8 mouse cellular contexts compared by ENCODE assay signal in genomic region chr4:34551098-34551809, GRCm38 (mm10). TPM values are rescaled to one million over a fixed set of nuclear protein-coding genes. Genes with fewer than 3 reads are reported as not detected.
DNase-seq lines count a peak whose midpoint lies in the region; ATAC-seq lines count a peak whose summit lies in the region.

No protein-coding gene starts in this region.

- H3K4me2 ChIP-seq in intestine, embryonic 16.5 days (ENCODE audit: low read depth, low read length) = peak overlapping the region; percentile 69
- peak overlapping the region; percentile 82 for H3K4me2 ChIP-seq in liver, embryonic 12.5 days

- no peaks in the 10 kb centered on the region for H3K27me3 ChIP-seq in intestine, embryonic 16.5 days (replicated peaks; ENCODE audit: control insufficient read depth, insufficient read depth, low read length)
- no peaks in the 10 kb centered on the region for H3K27me3 ChIP-seq in liver, embryonic 12.5 days (replicated peaks)

- ATAC-seq in granulocyte monocyte progenitor cell, adult 5-6 weeks (replicated peaks; ENCODE audit: poor library complexity, severe bottlenecking) = peak; percentile 62
- ATAC-seq in intestine, embryonic 16.5 days = peak; percentile 72
- ATAC-seq in liver, embryonic 12.5 days = peak; percentile 68

- no peaks in the 10 kb centered on the region for H3K36me3 ChIP-seq in intestine, embryonic 16.5 days (ENCODE audit: control insufficient read depth, insufficient read depth, low read length)
- H3K36me3 ChIP-seq in liver, embryonic 12.5 days = peaks cover 10% of the 10 kb centered on the region

- under 1% methylated on average over 47 of the region's 50 CpGs for WGBS in intestine, embryonic 16.5 days
- WGBS in liver, embryonic 12.5 days (ENCODE audit: insufficient replicate concordance) = under 1% methylated on average over 40 of the region's 50 CpGs

- H3K9me3 ChIP-seq in intestine, embryonic 16.5 days (ENCODE audit: control insufficient read depth, low read length) = no peaks in the 10 kb centered on the region
- H3K9me3 ChIP-seq in liver, embryonic 12.5 days (replicated peaks) = no peaks in the 10 kb centered on the region

- peaks cover 8% of the 10 kb centered on the region; the same call in 1 of the 2 replicates for H3K4me1 ChIP-seq in intestine, embryonic 16.5 days (ENCODE audit: control insufficient read depth, insufficient read depth, low read length)
- H3K4me1 ChIP-seq in liver, embryonic 12.5 days = peaks cover 40% of the 10 kb centered on the region

- DNase-seq in CD4-positive helper T cell, adult 2 months (ENCODE audit: low read depth, low spot score) = peak; percentile 59
- DNase-seq in adrenal gland, adult 8-10 months = peak; percentile 68
- DNase-seq in embryo, embryonic 9.5 days (ENCODE audit: extremely low spot score) = peak; percentile 84
- DNase-seq in naive thymus-derived CD4-positive, alpha-beta T cell, adult 2 months (ENCODE audit: low read depth) = peak; percentile 45
- DNase-seq in testis, postnatal 14 days (ENCODE audit: low spot score) = peak; percentile 67

- H3K4me3 ChIP-seq in intestine, embryonic 16.5 days (ENCODE audit: low read length) = peak overlapping the region; percentile 95
- peak overlapping the region; percentile 99 for H3K4me3 ChIP-seq in liver, embryonic 12.5 days

- peak overlapping the region; percentile 97 for H3K27ac ChIP-seq in intestine, embryonic 16.5 days (ENCODE audit: low read length)
- peak overlapping the region; percentile 92 for H3K27ac ChIP-seq in liver, embryonic 12.5 days

- peak overlapping the region; percentile 96 for H3K9ac ChIP-seq in intestine, embryonic 16.5 days (ENCODE audit: low read depth, low read length)
- peak overlapping the region; percentile 100 for H3K9ac ChIP-seq in liver, embryonic 12.5 days

RNA-seq across cellular contexts. Expression of gene Akirin2, which starts 0.5 kb away (rescaled TPM):
- total RNA-seq in adrenal gland, adult 8-10 months (2022) = 10 to 100 TPM; 62.4 to 84.6 (median 78.6) TPM
- total RNA-seq in granulocyte monocyte progenitor cell, adult 5-6 weeks (2014; fragmentation: Nextera tagmentation) = 22.0 and 37.7 TPM in 2 replicates
- total RNA-seq in granulocyte monocyte progenitor cell, adult 5-6 weeks (2017) = 40.0 and 46.0 TPM in 2 replicates
- 9.2 and 14.0 TPM in 2 replicates for polyA plus RNA-seq in intestine, embryonic 16.5 days (2015; fragmentation: Nextera tagmentation; extraction: Ambion mirVana)
- 48.1 and 48.8 TPM in 2 replicates for polyA plus RNA-seq in liver, embryonic 12.5 days (2016; fragmentation: Nextera tagmentation; extraction: Ambion mirVana)

Comparison
In these comparisons a context has a peak if more than half of its experiments do, and no peak if none do; other contexts are left out.
1. Peak in every context shown above with its lines: DNase-seq, ATAC-seq, H3K4me3 ChIP-seq and H3K27ac ChIP-seq.